Mouse (Mus musculus): ENCODE results near the gene Ankrd11.

DNA sequence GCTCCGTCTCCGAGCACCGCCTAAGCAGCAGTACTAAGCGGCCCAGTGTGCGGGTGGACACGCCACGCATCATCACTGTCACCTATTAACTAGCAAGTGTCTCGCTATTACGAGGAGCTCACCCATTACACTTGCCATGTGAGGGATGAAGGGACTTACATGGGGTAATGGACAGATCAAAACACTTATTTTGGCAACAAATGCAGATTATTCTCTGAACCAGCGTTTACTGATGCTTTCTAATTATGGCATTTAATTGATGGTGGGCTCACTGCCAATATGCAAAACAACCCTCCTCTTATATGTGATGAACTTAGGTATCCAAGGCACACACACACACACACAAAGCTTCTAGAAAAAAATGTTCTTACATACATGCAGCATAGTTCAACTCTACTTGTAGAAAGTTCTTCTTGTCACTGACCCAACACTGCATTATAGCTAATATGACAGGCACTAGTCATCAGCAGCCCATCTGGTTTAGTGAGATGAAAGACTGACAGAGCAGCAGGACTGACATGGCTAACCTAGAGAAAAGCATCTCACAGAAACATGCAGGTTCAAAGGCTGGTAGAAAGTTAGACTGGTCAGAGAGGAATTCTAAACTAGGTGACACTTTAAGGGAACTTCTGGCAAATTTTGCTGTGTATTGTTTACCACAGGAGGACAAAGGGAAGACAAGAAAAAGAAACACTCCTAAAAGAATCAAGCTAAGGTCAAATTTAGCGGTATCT is 2.5 kb downstream of the Ankrd11 start:
- TF ChIP-seq POU5F1 (IDR thresholded peaks at IDR 0.05; ENCODE audit: borderline replicate concordance, low read length): no peak
- TF ChIP-seq CTCF (conservative IDR thresholded peaks at IDR 0.05; ENCODE audit: low read length): no peak

All from E14TG2a.4 (cell line).